Comparison of ENCODE assay signal across 8 mouse cellular contexts in the genomic region with DNA sequence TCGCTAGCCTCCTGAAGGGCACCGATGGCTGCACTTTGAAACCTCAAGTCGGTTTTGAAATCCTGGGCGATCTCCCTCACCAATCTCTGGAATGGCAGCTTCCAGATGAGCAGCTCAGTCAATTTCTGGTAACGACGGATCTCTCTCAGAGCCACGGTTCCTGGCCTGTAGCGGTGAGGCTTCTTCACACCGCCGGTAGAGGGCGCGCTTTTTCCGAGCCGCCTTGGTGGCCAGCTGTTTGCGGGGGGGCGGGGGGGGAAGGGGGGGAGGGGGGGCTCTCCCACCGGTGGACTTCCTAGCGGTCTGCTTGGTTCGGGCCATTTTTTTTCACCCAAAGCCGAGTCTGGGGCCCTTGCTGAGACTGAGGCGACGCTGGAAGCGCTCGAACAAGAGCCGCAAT. TPM values are rescaled to one million over a fixed set of nuclear protein-coding genes. Genes with fewer than 3 reads are reported as not detected.
DNase-seq lines count a peak whose midpoint lies in the region; ATAC-seq and TF ChIP-seq lines count a peak whose summit lies in the region.
"Not testable (repeated sequence)": the region's sequence is repeated elsewhere in the genome, so short reads cannot be mapped to it uniquely, and the experiment has no call there.
"Had no signal": no experiment of that assay in that cellular context is flagged by ENCODE, and none has a peak within 500 bp of the region (broad histone marks: within the 10 kb centered on the region; RNA-seq: fewer than 3 reads in every experiment).

No protein-coding gene starts in this region.

- H3K9ac ChIP-seq in heart, embryonic 13.5 days; kidney, embryonic 15.5 days; liver, embryonic 13.5 days; midbrain, embryonic 12.5 days (replicated peaks); stomach, postnatal 0 days (ENCODE audit: low read length): not testable (repeated sequence)

- TF ChIP-seq POLR2A in bone marrow, adult 2 months (IDR thresholded peaks at IDR 0.05; ENCODE audit: borderline replicate concordance, control insufficient read depth, low read depth, low read length); embryonic fibroblast, embryonic 13.5 days (IDR thresholded peaks at IDR 0.05; ENCODE audit: low read depth, low read length): not testable (repeated sequence)

- not testable (repeated sequence) for H3K4me3 ChIP-seq in bone marrow, adult 2 months (replicated peaks; ENCODE audit: control insufficient read depth, low read depth, low read length); embryonic fibroblast, embryonic 13.5 days (ENCODE audit: insufficient read depth, low read length); kidney, embryonic 15.5 days (replicated peaks); midbrain, embryonic 12.5 days; stomach, postnatal 0 days (ENCODE audit: low read depth, low read length)
- H3K4me3 ChIP-seq in heart, embryonic 13.5 days, result peak overlapping the region; percentile 24; the same call in 1 of the 2 replicates
- 0 out of 2 replicates have a peak overlapping the region, but pooled peaks have one; percentile 6 for H3K4me3 ChIP-seq in liver, embryonic 13.5 days (replicated peaks)

- H3K4me1 ChIP-seq in bone marrow, adult 2 months (ENCODE audit: control insufficient read depth, insufficient read depth, low read length); embryonic fibroblast, embryonic 13.5 days (ENCODE audit: control insufficient read depth, insufficient read depth, low read length); heart, embryonic 13.5 days; kidney, embryonic 15.5 days; liver, embryonic 13.5 days (replicated peaks); midbrain, embryonic 12.5 days; stomach, postnatal 0 days (replicated peaks; ENCODE audit: control insufficient read depth, insufficient read depth): not testable (repeated sequence)

- not testable (repeated sequence) for TF ChIP-seq EP300 in stomach, postnatal 0 days (optimal IDR thresholded peaks at IDR 0.05)

- TF ChIP-seq CTCF in bone marrow, adult 2 months (IDR thresholded peaks at IDR 0.05; ENCODE audit: control insufficient read depth, insufficient read depth, low read length), result peak; percentile 45; the same call in 1 of the 2 replicates
- 0 out of 2 replicates have a peak, but pooled peaks have one; percentile 16 for TF ChIP-seq CTCF in embryonic fibroblast, embryonic 13.5 days (IDR thresholded peaks at IDR 0.05; ENCODE audit: borderline replicate concordance, insufficient read depth, low read length)
- peak; percentile 63 for TF ChIP-seq CTCF in stomach, postnatal 0 days (IDR thresholded peaks at IDR 0.05; ENCODE audit: low read depth)

- not testable (repeated sequence) for H3K36me3 ChIP-seq in heart, embryonic 13.5 days; kidney, embryonic 15.5 days; liver, embryonic 13.5 days; midbrain, embryonic 12.5 days; stomach, postnatal 0 days (ENCODE audit: control insufficient read depth, insufficient read depth, low read length)

- WGBS in bone marrow, adult 2 months, result 19% methylated on average over 24 of the region's 25 CpGs
- 11% methylated on average over 24 of the region's 25 CpGs for WGBS in heart, embryonic 13.5 days
- 22% methylated on average over 22 of the region's 25 CpGs for WGBS in kidney, embryonic 15.5 days
- WGBS in liver, embryonic 13.5 days (ENCODE audit: insufficient replicate concordance), result 10% methylated on average over 23 of the region's 25 CpGs
- WGBS in midbrain, embryonic 12.5 days, result 20% methylated on average over 17 of the region's 25 CpGs
- 14% methylated on average over 21 of the region's 25 CpGs for WGBS in stomach, postnatal 0 days

- DNase-seq in liver, embryonic 13.5 days, result peak; percentile 24
- peak; percentile 52 for DNase-seq in stomach, postnatal 0 days (ENCODE audit: low spot score)

- H3K4me2 ChIP-seq in heart, embryonic 13.5 days, result peak overlapping the region; percentile 56
- peak overlapping the region; percentile 42 for H3K4me2 ChIP-seq in kidney, embryonic 15.5 days
- peak overlapping the region; percentile 46 for H3K4me2 ChIP-seq in liver, embryonic 13.5 days
- 0 out of 2 replicates have a peak overlapping the region, but pooled peaks have one; percentile 23 for H3K4me2 ChIP-seq in midbrain, embryonic 12.5 days (replicated peaks)
- not testable (repeated sequence) for H3K4me2 ChIP-seq in stomach, postnatal 0 days (replicated peaks; ENCODE audit: low read depth)

- not testable (repeated sequence) for H3K9me3 ChIP-seq in heart, embryonic 13.5 days; kidney, embryonic 15.5 days (replicated peaks); liver, embryonic 13.5 days (replicated peaks); midbrain, embryonic 12.5 days; stomach, postnatal 0 days (ENCODE audit: control insufficient read depth, low read length)

- not testable (repeated sequence) for H3K27ac ChIP-seq in bone marrow, adult 2 months (ENCODE audit: control insufficient read depth, insufficient read depth, low read depth, low read length, poor library complexity); embryonic fibroblast, embryonic 13.5 days (ENCODE audit: insufficient read depth, low read length); heart, embryonic 13.5 days (replicated peaks); kidney, embryonic 15.5 days; liver, embryonic 13.5 days; midbrain, embryonic 12.5 days (replicated peaks); stomach, postnatal 0 days (replicated peaks)

- H3K27me3 ChIP-seq in heart, embryonic 13.5 days (replicated peaks); kidney, embryonic 15.5 days; stomach, postnatal 0 days (ENCODE audit: control insufficient read depth, insufficient read depth, low read length): not testable (repeated sequence)
- peaks cover 17% of the 10 kb centered on the region for H3K27me3 ChIP-seq in liver, embryonic 13.5 days
- peaks cover 12% of the 10 kb centered on the region for H3K27me3 ChIP-seq in midbrain, embryonic 12.5 days

- ATAC-seq in heart, embryonic 13.5 days (ENCODE audit: extremely low read depth, insufficient number of reproducible peaks, low FRiP score, low TSS enrichment); kidney, embryonic 15.5 days (replicated peaks; ENCODE audit: low FRiP score); liver, embryonic 13.5 days (ENCODE audit: low read depth); midbrain, embryonic 12.5 days (ENCODE audit: low FRiP score, low read depth); stomach, postnatal 0 days (ENCODE audit: low FRiP score, low TSS enrichment): not testable (repeated sequence)

RNA-seq across cellular contexts. Expression of a gene that starts 28.0 kb away (rescaled TPM):
- polyA plus RNA-seq in bone marrow, adult 2 months (2011; ENCODE audit: insufficient read depth, insufficient read length, low replicate concordance, missing spikeins), result 2.0 and 2.6 TPM in 2 replicates
- polyA plus RNA-seq in embryonic fibroblast, embryonic 13.5 days (2011; ENCODE audit: insufficient read length, low read depth, missing spikeins), result 4.7 and 6.3 TPM in 2 replicates
- polyA plus RNA-seq in heart, embryonic 13.5 days (2015; fragmentation: Nextera tagmentation; extraction: Ambion mirVana), result 36.6 and 38.7 TPM in 2 replicates
- 6.5 and 6.9 TPM in 2 replicates for polyA plus RNA-seq in kidney, embryonic 15.5 days (2015; fragmentation: Nextera tagmentation; extraction: Ambion mirVana)
- polyA plus RNA-seq in liver, embryonic 13.5 days (2015; fragmentation: Nextera tagmentation; extraction: Ambion mirVana), result 0.37 and 0.59 TPM in 2 replicates
- polyA plus RNA-seq in midbrain, embryonic 12.5 days (2016; fragmentation: Nextera tagmentation; extraction: Ambion mirVana), result 0.66 and 0.86 TPM in 2 replicates
- 2.4 and 2.8 TPM in 2 replicates for polyA plus RNA-seq in stomach, postnatal 0 days (2015; fragmentation: Nextera tagmentation; extraction: Ambion mirVana)

RNA-seq across cellular contexts. Expression of a gene that starts 28.8 kb away (rescaled TPM):
- polyA plus RNA-seq in bone marrow, adult 2 months (2011; ENCODE audit: insufficient read depth, insufficient read length, low replicate concordance, missing spikeins), result 0.31 TPM in 1 of 2 replicates, not detected in the other
- polyA plus RNA-seq in embryonic fibroblast, embryonic 13.5 days (2011; ENCODE audit: insufficient read length, low read depth, missing spikeins), result 0.12 and 0.32 TPM in 2 replicates
- 0.96 and 1.0 TPM in 2 replicates for polyA plus RNA-seq in heart, embryonic 13.5 days (2015; fragmentation: Nextera tagmentation; extraction: Ambion mirVana)
- polyA plus RNA-seq in kidney, embryonic 15.5 days (2015; fragmentation: Nextera tagmentation; extraction: Ambion mirVana), result 0.06 and 0.10 TPM in 2 replicates
- polyA plus RNA-seq in liver, embryonic 13.5 days (2015; fragmentation: Nextera tagmentation; extraction: Ambion mirVana), result not detected in 2 replicates
- not detected in 2 replicates for polyA plus RNA-seq in midbrain, embryonic 12.5 days (2016; fragmentation: Nextera tagmentation; extraction: Ambion mirVana)
- 0.17 TPM in 1 of 2 replicates, not detected in the other for polyA plus RNA-seq in stomach, postnatal 0 days (2015; fragmentation: Nextera tagmentation; extraction: Ambion mirVana)
- polyA plus RNA-seq: neural tube, embryonic 11.5 days had no signal

RNA-seq across cellular contexts. Expression of a gene that starts 35.3 kb away (rescaled TPM):
- 23.4 and 33.5 TPM in 2 replicates for polyA plus RNA-seq in bone marrow, adult 2 months (2011; ENCODE audit: insufficient read depth, insufficient read length, low replicate concordance, missing spikeins)
- 439 and 560 TPM in 2 replicates for polyA plus RNA-seq in embryonic fibroblast, embryonic 13.5 days (2011; ENCODE audit: insufficient read length, low read depth, missing spikeins)
- 192 and 225 TPM in 2 replicates for polyA plus RNA-seq in heart, embryonic 13.5 days (2015; fragmentation: Nextera tagmentation; extraction: Ambion mirVana)
- 131 and 135 TPM in 2 replicates for polyA plus RNA-seq in kidney, embryonic 15.5 days (2015; fragmentation: Nextera tagmentation; extraction: Ambion mirVana)
- polyA plus RNA-seq in liver, embryonic 13.5 days (2015; fragmentation: Nextera tagmentation; extraction: Ambion mirVana), result 19.4 and 21.5 TPM in 2 replicates
- 69.3 and 78.9 TPM in 2 replicates for polyA plus RNA-seq in midbrain, embryonic 12.5 days (2016; fragmentation: Nextera tagmentation; extraction: Ambion mirVana)
- polyA plus RNA-seq in stomach, postnatal 0 days (2015; fragmentation: Nextera tagmentation; extraction: Ambion mirVana), result 126 and 130 TPM in 2 replicates
